Mouse (Mus musculus) small intestine, adult 2 months (tissue): ENCODE results near the gene Slc9a9.

Experiments
- CTCF ChIP-seq: fragments of 200-500 bp; IDR thresholded peaks from 2 replicates; pipeline ENCODE4 v1.5.1; 2012; ENCODE audit warnings: low read depth, mild to moderate bottlenecking, control low read depth, inconsistent platforms, low read length, moderate library complexity, mixed read lengths; ENCODE audit not compliant: insufficient replicate concordance, insufficient read length; ENCODE audit errors: extremely low read depth
- POLR2A ChIP-seq: fragments of 200-500 bp; IDR thresholded peaks from 2 replicates; pipeline ENCODE4 v1.6.1; 2012; ENCODE audit warnings: low read depth, mild to moderate bottlenecking, control low read depth, inconsistent platforms, low read length, moderate library complexity

DNA sequence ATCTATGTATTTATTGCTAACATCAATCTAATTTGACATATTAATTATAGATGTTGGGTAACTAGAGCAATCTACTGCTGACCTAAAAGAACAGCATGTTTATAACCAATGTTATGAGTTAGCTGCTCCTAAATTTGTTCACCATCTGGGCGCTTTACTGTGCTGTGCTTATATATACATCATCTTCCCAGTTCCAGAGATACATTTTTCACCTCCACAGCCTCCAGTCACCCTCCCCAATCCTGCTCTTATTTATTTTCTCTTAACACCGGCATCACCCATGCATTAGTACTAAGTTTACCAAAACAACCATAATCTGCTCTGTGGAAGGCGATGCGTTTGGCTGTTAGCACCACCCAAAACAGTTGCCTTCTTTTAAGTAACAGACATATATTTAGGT, 391.0 kb downstream of the Slc9a9 start:
- TF ChIP-seq CTCF (no peak), POLR2A (no peak)
